Comparison of ENCODE assay signal across 8 mouse cellular contexts in genomic region chr17:21963302-21963701, GRCm38 (mm10). TPM values are rescaled to one million over a fixed set of nuclear protein-coding genes. Genes with fewer than 3 reads are reported as not detected.
DNase-seq lines count a peak whose midpoint lies in the region; ATAC-seq and TF ChIP-seq lines count a peak whose summit lies in the region.

No protein-coding gene starts in this region.

- H3K27me3 ChIP-seq in cerebellum, adult 2 months (ENCODE audit: control insufficient read depth, insufficient read depth, low read length), result no peaks in the 10 kb centered on the region
- no peaks in the 10 kb centered on the region for H3K27me3 ChIP-seq in liver, embryonic 12.5 days (replicated peaks)

- H3K4me2 ChIP-seq in liver, embryonic 12.5 days, result peak overlapping the region; percentile 74

- peaks cover 4% of the 10 kb centered on the region for H3K36me3 ChIP-seq in liver, embryonic 12.5 days

- TF ChIP-seq POLR2A in cerebellum, adult 2 months (IDR thresholded peaks at IDR 0.05; ENCODE audit: borderline replicate concordance, insufficient read depth, low read length), result no peak

- DNase-seq in cerebellum, adult 2 months, result no peak
- no peak for DNase-seq in cerebellum, adult 11-12 months
- DNase-seq in thymus, postnatal 0 days (ENCODE audit: low spot score), result peak; percentile 13
- DNase-seq in thymus, postnatal 4 days, result no peak
- DNase-seq in layer of hippocampus, postnatal 25 days (ENCODE audit: extremely low spot score in 1 of 2, low spot score in 1 of 2), result no peak
- DNase-seq in thymus, postnatal 10 days (ENCODE audit: low spot score in 2 of 2), result no peak
- DNase-seq in cerebellum, postnatal 14 days, result no peak

- no peaks in the 10 kb centered on the region for H3K9me3 ChIP-seq in liver, embryonic 12.5 days (replicated peaks)

- H3K4me3 ChIP-seq in cerebellum, adult 2 months (replicated peaks; ENCODE audit: insufficient read depth, low read depth, low read length), result peak overlapping the region; percentile 68
- peak overlapping the region; percentile 75 for H3K4me3 ChIP-seq in liver, embryonic 12.5 days

- ATAC-seq in liver, embryonic 12.5 days, result no peak

- WGBS in cerebellum, adult 2 months, result 36% methylated on average over 4 of the region's 4 CpGs
- 27% methylated on average over 4 of the region's 4 CpGs for WGBS in liver, embryonic 12.5 days (ENCODE audit: insufficient replicate concordance)

- H3K4me1 ChIP-seq in cerebellum, adult 2 months (ENCODE audit: control insufficient read depth, insufficient read depth, low read length), result no peaks in the 10 kb centered on the region
- peaks cover 27% of the 10 kb centered on the region for H3K4me1 ChIP-seq in liver, embryonic 12.5 days

- H3K9ac ChIP-seq in liver, embryonic 12.5 days, result peak overlapping the region; percentile 82

- no peak for TF ChIP-seq CTCF in cerebellum, adult 2 months (IDR thresholded peaks at IDR 0.05; ENCODE audit: borderline replicate concordance, insufficient read depth, low read depth, low read length)

- no peak overlapping the region for H3K27ac ChIP-seq in cerebellum, adult 2 months (ENCODE audit: insufficient read depth, low read length)
- no peak overlapping the region for H3K27ac ChIP-seq in liver, embryonic 12.5 days

RNA-seq across cellular contexts. Expression of gene Zfp943, which starts 0.9 kb away (rescaled TPM):
- 14.1 and 14.6 TPM in 2 replicates for polyA plus RNA-seq in cerebellum, adult 2 months (2012; rRNA removed)
- 17.2 and 18.5 TPM in 2 replicates for polyA plus RNA-seq in thymus, postnatal 0 days (2015; fragmentation: Nextera tagmentation; extraction: Ambion mirVana)
- polyA plus RNA-seq in liver, embryonic 12.5 days (2016; fragmentation: Nextera tagmentation; extraction: Ambion mirVana), result 7.4 and 7.9 TPM in 2 replicates
- total RNA-seq in layer of hippocampus, postnatal 25 days (2021), result 10 to 100 TPM; 18.5 to 21.9 TPM

RNA-seq across cellular contexts. Expression of gene Zfp942, which starts 1.0 kb away (rescaled TPM):
- polyA plus RNA-seq in cerebellum, adult 2 months (2012; rRNA removed), result 7.8 and 9.2 TPM in 2 replicates
- polyA plus RNA-seq in thymus, postnatal 0 days (2015; fragmentation: Nextera tagmentation; extraction: Ambion mirVana), result 21.9 and 24.9 TPM in 2 replicates
- 12.0 and 12.9 TPM in 2 replicates for polyA plus RNA-seq in liver, embryonic 12.5 days (2016; fragmentation: Nextera tagmentation; extraction: Ambion mirVana)
- 10 to 100 TPM; 15.2 to 18.0 TPM for total RNA-seq in layer of hippocampus, postnatal 25 days (2021)

RNA-seq across cellular contexts. Expression of gene Zfp995, which starts 53.6 kb away (rescaled TPM):
- polyA plus RNA-seq in cerebellum, adult 2 months (2012; rRNA removed), result 2.2 and 2.7 TPM in 2 replicates
- 14.5 and 17.0 TPM in 2 replicates for polyA plus RNA-seq in thymus, postnatal 0 days (2015; fragmentation: Nextera tagmentation; extraction: Ambion mirVana)
- polyA plus RNA-seq in liver, embryonic 12.5 days (2016; fragmentation: Nextera tagmentation; extraction: Ambion mirVana), result 1.5 and 2.1 TPM in 2 replicates
- total RNA-seq in layer of hippocampus, postnatal 25 days (2021), result 1 to 10 TPM; 3.4 to 4.7 TPM
